Mouse (Mus musculus): ENCODE measurements around the gene Slc25a47.

DNA sequence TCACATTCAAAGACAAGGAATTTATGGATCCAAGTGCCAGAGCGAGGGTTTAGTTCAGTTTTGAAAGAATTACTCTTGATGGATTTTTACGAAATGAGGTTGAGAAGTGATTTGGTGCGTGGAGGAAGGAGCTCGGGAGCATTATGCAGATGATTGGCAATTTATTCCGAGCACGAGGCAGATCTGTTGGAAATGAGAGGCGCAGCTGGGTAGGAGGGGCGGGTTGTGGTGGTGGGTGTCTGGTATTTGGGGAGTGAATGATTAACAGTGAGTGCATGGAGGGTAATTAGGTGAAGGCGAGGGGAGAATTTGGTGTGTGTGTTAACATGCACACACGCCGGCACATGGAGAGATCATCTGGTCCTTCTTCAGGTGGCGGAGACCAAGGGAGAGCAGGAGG, 70.6 kb downstream of the Slc25a47 start:
- TF ChIP-seq POLR2A (IDR thresholded peaks at IDR 0.05; ENCODE audit: insufficient read depth, low read depth, low read length) (no peak), CTCF (IDR thresholded peaks at IDR 0.05) (no peak)

Data from heart, adult 2 months (tissue).